Mouse (Mus musculus): ENCODE data around the gene Gm4513. TPM values are rescaled to one million over a fixed set of nuclear protein-coding genes. Genes with fewer than 3 reads are reported as not detected.

The Gm4513 gene
- polyA plus RNA-seq (2012; rRNA removed; ENCODE audit: low replicate concordance), result not detected in 2 replicates

DNA sequence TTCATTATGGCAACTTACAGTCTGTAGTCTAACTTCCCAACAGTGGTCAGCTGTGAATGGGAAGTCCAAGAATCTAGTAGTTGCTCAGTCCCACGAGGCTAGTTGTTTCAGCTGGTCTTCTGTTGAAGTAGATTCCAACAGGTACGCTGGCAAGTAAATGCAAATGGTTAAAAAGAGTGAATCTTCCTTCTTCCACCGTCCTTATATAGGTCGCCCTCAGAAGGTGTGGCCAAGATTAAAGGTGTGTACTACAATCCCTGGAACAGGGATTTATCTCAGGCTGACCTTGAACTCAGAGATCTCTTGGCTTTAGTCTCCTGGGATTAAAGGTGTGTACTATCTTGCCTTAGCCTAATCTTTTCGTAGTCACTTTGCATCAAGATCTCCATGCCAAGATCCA is at the start of gene Gm4513:
TSS of gene Gm4513 (minus strand) at position 101 of the 400 bp plus-strand sequence.

DNA sequence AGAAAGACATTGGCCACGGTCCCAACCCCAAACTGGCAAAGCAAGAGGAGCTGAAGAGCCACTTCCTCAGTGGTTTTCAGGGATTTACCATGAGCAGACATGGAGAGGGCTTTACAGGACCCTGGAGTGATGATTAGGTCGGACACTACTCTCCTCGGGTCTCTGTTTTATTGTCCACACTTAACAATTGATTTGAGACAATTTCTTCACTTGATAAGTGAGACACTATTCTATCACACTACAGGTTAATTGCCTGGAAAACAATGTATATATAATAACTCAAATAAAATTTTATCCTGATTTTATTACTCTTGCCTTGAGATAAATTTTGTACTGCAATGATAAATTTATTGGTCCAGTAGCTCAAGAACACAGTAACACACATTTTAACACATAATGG is 22.7 kb downstream of the Gm4513 start, which contains the start of gene Gm4141:
TSS of gene Gm4141 (minus strand) at position 101 of the 400 bp plus-strand sequence.

DNA sequence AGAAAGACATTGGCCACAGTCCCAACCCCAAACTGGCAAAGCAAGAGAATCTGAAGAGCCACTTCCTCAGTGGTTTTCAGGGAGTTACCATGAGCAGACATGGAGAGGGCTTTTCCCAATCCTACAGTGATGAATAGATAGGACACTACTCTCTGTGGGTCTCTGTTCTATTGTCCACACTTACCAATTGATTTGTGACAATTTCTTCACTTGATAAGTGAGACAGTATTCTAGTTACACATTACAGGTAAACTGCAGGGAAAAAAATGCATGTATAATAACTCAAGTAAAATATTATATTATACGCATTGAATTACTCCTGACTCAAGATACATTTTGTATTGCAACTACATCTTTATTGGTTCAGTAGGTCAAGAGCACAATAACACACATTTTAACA is 53.2 kb downstream of the Gm4513 start, which contains the start of gene Gm5726:
TSS of gene Gm5726 (minus strand) at position 101 of the 400 bp plus-strand sequence.

Other genes starting within 250 kb of the Gm4513 start
- not detected in 2 replicates for gene Gm5728, start 223.6 kb downstream of the Gm4513 start, polyA plus RNA-seq (2012; rRNA removed; ENCODE audit: low replicate concordance)
- gene Vmn1r100, start 181.1 kb downstream of the Gm4513 start, polyA plus RNA-seq (2012; rRNA removed; ENCODE audit: low replicate concordance), result not detected in 2 replicates
- not detected in 2 replicates for gene Vmn1r101, start 156.4 kb downstream of the Gm4513 start, polyA plus RNA-seq (2012; rRNA removed; ENCODE audit: low replicate concordance)
- gene Gm10670, start 124.1 kb downstream of the Gm4513 start, polyA plus RNA-seq (2012; rRNA removed; ENCODE audit: low replicate concordance), result not detected in 2 replicates
- gene Vmn1r103, start 88.5 kb downstream of the Gm4513 start, polyA plus RNA-seq (2012; rRNA removed; ENCODE audit: low replicate concordance), result not detected in 2 replicates
- not detected in 2 replicates for gene Vmn1r104, start 65.2 kb downstream of the Gm4513 start, polyA plus RNA-seq (2012; rRNA removed; ENCODE audit: low replicate concordance)
- gene Gm5726, start 53.3 kb downstream of the Gm4513 start, polyA plus RNA-seq (2012; rRNA removed; ENCODE audit: low replicate concordance), result not detected in 2 replicates
- not detected in 2 replicates for gene Gm4141, start 22.8 kb downstream of the Gm4513 start, polyA plus RNA-seq (2012; rRNA removed; ENCODE audit: low replicate concordance)
- gene Vmn1r107, start 69.9 kb upstream of the Gm4513 start, polyA plus RNA-seq (2012; rRNA removed; ENCODE audit: low replicate concordance), result not detected in 2 replicates
- not detected in 2 replicates for gene Vmn1r111, start 104.2 kb upstream of the Gm4513 start, polyA plus RNA-seq (2012; rRNA removed; ENCODE audit: low replicate concordance)
- not detected in 2 replicates for gene Gm10668, start 131.6 kb upstream of the Gm4513 start, polyA plus RNA-seq (2012; rRNA removed; ENCODE audit: low replicate concordance)
- not detected in 2 replicates for gene Vmn1r112, start 172.2 kb upstream of the Gm4513 start, polyA plus RNA-seq (2012; rRNA removed; ENCODE audit: low replicate concordance)
- not detected in 2 replicates for gene Vmn1r113, start 188.3 kb upstream of the Gm4513 start, polyA plus RNA-seq (2012; rRNA removed; ENCODE audit: low replicate concordance)
- gene Vmn1r114, start 213.2 kb upstream of the Gm4513 start, polyA plus RNA-seq (2012; rRNA removed; ENCODE audit: low replicate concordance), result not detected in 2 replicates
- gene Vmn1r115, start 246.0 kb upstream of the Gm4513 start, polyA plus RNA-seq (2012; rRNA removed; ENCODE audit: low replicate concordance), result not detected in 2 replicates